Mouse (Mus musculus): Measurements from ENCODE around the gene Aars2. TPM values are rescaled to one million over a fixed set of nuclear protein-coding genes. Genes with fewer than 3 reads are reported as not detected.

Aars2 gene
- polyA plus RNA-seq, 1 experiment from 2014 or later: 35.7 TPM

GRCm38 (mm10) chr17:45567162-45567601, 60.5 kb downstream of the Aars2 start:
- H3K36me3 ChIP-seq: peaks cover 72% of the 10 kb centered on the region
- H3K4me1 ChIP-seq: peaks cover 72% of the 10 kb centered on the region
- no peaks in the 10 kb centered on the region for H3K9me3 ChIP-seq (replicated peaks)
- no peak overlapping the region for H3K27ac ChIP-seq (replicated peaks)
- H3K27me3 ChIP-seq (ENCODE audit: low read depth, poor library complexity, severe bottlenecking): no peaks in the 10 kb centered on the region
- DNase-seq (ENCODE audit: low spot score): peak; percentile 43
- 39% methylated on average over 4 of the region's 4 CpGs for whole genome bisulfite sequencing
- H3K4me3 ChIP-seq: peak overlapping the region; percentile 20; the same call in 1 of the 2 replicates

DNA sequence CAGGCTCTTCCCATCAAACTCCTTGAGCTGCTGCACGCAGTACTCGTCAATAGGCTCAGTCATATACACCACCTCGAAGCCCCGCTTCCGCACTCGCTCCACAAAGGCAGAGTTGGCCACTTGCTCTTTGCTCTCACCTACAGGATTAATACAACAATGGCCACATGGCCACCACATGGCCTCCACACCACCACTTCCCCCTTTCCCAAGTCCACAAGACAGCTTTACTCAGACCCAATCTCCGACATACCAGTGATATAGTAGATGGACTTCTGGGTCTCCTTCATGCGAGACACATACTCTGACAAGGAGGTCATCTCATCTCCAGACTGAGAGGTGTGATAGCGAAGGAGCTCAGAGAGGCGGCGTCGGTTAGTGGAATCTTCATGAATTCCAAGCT, 62.3 kb downstream of the Aars2 start:
- Histone ChIP-seq H3K9me3 (replicated peaks) (no peaks in the 10 kb centered on the region), H3K27me3 (ENCODE audit: low read depth, poor library complexity, severe bottlenecking) (no peaks in the 10 kb centered on the region), H3K4me3 (no peak overlapping the region), H3K27ac (replicated peaks) (no peak overlapping the region), H3K4me1 (peaks cover 79% of the 10 kb centered on the region), H3K36me3 (peaks cover 73% of the 10 kb centered on the region)
- no peak for DNase-seq (ENCODE audit: low spot score)
- 88% methylated on average over 12 of the region's 12 CpGs for WGBS

DNA sequence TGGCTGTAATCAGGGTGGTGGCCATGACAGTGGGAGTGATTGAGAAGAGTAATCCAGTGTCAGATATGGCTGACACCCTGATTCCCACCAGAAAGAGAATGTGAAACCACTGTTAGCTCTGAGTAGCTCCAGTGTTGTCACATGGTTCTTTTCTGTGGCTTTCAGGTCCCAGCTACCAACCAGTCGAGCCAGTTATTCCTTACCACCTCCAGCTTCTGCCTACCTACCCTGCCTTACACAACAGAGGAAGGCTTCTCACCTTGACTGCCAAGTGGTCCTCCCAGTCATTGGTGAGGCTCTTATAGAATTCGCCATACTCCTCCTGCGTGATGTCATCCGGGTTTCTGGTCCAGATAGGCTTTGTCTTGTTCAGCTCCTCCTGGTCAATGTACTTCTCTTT, 63.4 kb downstream of the Aars2 start:
- peaks cover 79% of the 10 kb centered on the region for H3K4me1 ChIP-seq
- 86% methylated on average over 4 of the region's 4 CpGs for WGBS
- no peaks in the 10 kb centered on the region for H3K27me3 ChIP-seq (ENCODE audit: low read depth, poor library complexity, severe bottlenecking)
- no peaks in the 10 kb centered on the region for H3K9me3 ChIP-seq (replicated peaks)
- no peak overlapping the region for H3K27ac ChIP-seq (replicated peaks)
- H3K36me3 ChIP-seq: peaks cover 73% of the 10 kb centered on the region
- DNase-seq (ENCODE audit: low spot score): no peak
- H3K4me3 ChIP-seq: peak overlapping the region; percentile 92; the same call in 1 of the 2 replicates

Other genes starting within 250 kb of the Aars2 start
- gene Cdc5l, start 73.1 kb upstream of the Aars2 start, polyA plus RNA-seq (2016; fragmentation: Nextera tagmentation; extraction: Ambion mirVana): 67.9 and 68.3 TPM in 2 replicates
- gene Spats1, start 31.4 kb upstream of the Aars2 start, polyA plus RNA-seq (2016; fragmentation: Nextera tagmentation; extraction: Ambion mirVana): 0.42 and 0.71 TPM in 2 replicates
- gene Tcte1, start 16.6 kb downstream of the Aars2 start, polyA plus RNA-seq (2016; fragmentation: Nextera tagmentation; extraction: Ambion mirVana): 1.4 and 1.7 TPM in 2 replicates
- 7.0 and 10.2 TPM in 2 replicates for gene Tmem151b, start 42.8 kb downstream of the Aars2 start, polyA plus RNA-seq (2016; fragmentation: Nextera tagmentation; extraction: Ambion mirVana)
- gene Nfkbie, start 48.9 kb downstream of the Aars2 start, polyA plus RNA-seq (2016; fragmentation: Nextera tagmentation; extraction: Ambion mirVana): 8.6 and 9.2 TPM in 2 replicates
- 122 and 124 TPM in 2 replicates for gene Slc35b2, start 57.0 kb downstream of the Aars2 start, polyA plus RNA-seq (2016; fragmentation: Nextera tagmentation; extraction: Ambion mirVana)
- 1,780 and 2,044 TPM in 2 replicates for gene Hsp90ab1, start 66.4 kb downstream of the Aars2 start, polyA plus RNA-seq (2016; fragmentation: Nextera tagmentation; extraction: Ambion mirVana)
- gene Slc29a1, start 92.8 kb downstream of the Aars2 start, polyA plus RNA-seq (2016; fragmentation: Nextera tagmentation; extraction: Ambion mirVana): 62.9 and 70.6 TPM in 2 replicates
- 0.21 and 0.39 TPM in 2 replicates for gene Mymx, start 95.3 kb downstream of the Aars2 start, polyA plus RNA-seq (2016; fragmentation: Nextera tagmentation; extraction: Ambion mirVana)
- gene Capn11, start 152.5 kb downstream of the Aars2 start, polyA plus RNA-seq (2016; fragmentation: Nextera tagmentation; extraction: Ambion mirVana): 0.76 and 1.5 TPM in 2 replicates
- 148 and 155 TPM in 2 replicates for gene Mrpl14, start 179.5 kb downstream of the Aars2 start, polyA plus RNA-seq (2016; fragmentation: Nextera tagmentation; extraction: Ambion mirVana)
- gene Tmem63b, start 180.1 kb downstream of the Aars2 start, polyA plus RNA-seq (2016; fragmentation: Nextera tagmentation; extraction: Ambion mirVana): 60.5 and 82.0 TPM in 2 replicates
- gene 1600014C23Rik, start 227.0 kb downstream of the Aars2 start, polyA plus RNA-seq (2016; fragmentation: Nextera tagmentation; extraction: Ambion mirVana): 0.48 and 0.58 TPM in 2 replicates

All from midbrain, embryonic 10.5 days (tissue).